Mouse (Mus musculus): Measurements from ENCODE around the gene Cilp.

DNA sequence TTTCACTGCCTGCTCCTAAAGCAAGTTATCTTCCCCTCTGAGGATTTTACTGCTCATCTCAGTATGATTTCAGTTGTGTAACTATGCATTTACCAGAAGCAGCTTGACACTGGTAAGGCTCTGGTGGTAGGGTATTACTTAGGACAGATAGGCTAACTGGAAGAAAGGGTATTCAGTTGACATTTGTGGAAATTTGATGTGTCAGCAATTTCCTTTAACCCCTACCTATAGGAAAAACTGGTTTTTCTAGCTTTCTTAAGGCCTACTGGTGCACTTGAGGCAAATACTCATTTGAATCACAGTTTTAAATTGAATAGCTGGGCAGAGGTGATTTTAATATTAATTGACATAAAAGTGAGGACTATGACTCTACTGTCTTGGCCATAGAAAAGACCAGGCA lies 61.0 kb downstream of the Cilp start:
- TF ChIP-seq GATA1 (IDR thresholded peaks at IDR 0.05; ENCODE audit: low read length) (no peak), TAL1 (IDR thresholded peaks at IDR 0.05; ENCODE audit: low read length) (no peak)
